Mouse (Mus musculus): ENCODE data around the gene Rbpms2. TPM values are rescaled to one million over a fixed set of nuclear protein-coding genes. Genes with fewer than 3 reads are reported as not detected.
"Not testable (repeated sequence)": the region's sequence is repeated elsewhere in the genome, so short reads cannot be mapped to it uniquely, and the experiment has no call there.

Gene Rbpms2
- polyA plus RNA-seq, 1 experiment from 2014 or later: 2.9 TPM

DNA sequence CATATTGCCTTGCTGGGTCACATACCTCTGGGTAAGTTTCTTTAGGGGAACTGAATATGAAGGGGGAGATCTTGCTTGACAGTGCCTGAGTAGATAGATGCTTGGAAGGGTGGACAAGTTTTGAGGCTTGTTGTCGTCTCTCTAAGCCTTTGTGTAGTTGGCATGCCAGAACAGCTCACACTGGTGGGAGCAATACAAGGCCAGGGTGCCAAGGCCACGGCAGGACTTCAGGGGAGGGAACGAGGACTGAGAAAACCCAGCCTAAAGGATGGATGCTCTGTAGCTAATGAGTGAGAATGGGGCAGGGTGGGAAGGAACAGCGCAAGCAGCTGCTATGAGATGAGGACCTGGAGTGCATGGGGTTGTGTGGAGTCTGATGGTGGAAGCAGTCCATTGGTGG lies 15.5 kb downstream of the Rbpms2 start:
- Histone ChIP-seq H3K27me3 (ENCODE audit: control insufficient read depth, insufficient read depth, low read depth, low read length) (no peaks in the 10 kb centered on the region), H3K9me3 (replicated peaks; ENCODE audit: control insufficient read depth, low read length, poor library complexity, severe bottlenecking) (no peaks in the 10 kb centered on the region), H3K4me3 (ENCODE audit: low read depth, low read length) (no peak overlapping the region), H3K36me3 (ENCODE audit: control insufficient read depth, insufficient read depth, low read length) (no peaks in the 10 kb centered on the region), H3K27ac (ENCODE audit: low read length) (no peak overlapping the region), H3K9ac (ENCODE audit: low read depth, low read length) (no peak overlapping the region), H3K4me1 (ENCODE audit: control insufficient read depth, insufficient read depth, low read length) (no peaks in the 10 kb centered on the region; the same call in 1 of the 2 replicates), H3K4me2 (ENCODE audit: low read length) (no peak overlapping the region)
- WGBS: 91% methylated on average over 4 of the region's 4 CpGs
- ATAC-seq: no peak

DNA sequence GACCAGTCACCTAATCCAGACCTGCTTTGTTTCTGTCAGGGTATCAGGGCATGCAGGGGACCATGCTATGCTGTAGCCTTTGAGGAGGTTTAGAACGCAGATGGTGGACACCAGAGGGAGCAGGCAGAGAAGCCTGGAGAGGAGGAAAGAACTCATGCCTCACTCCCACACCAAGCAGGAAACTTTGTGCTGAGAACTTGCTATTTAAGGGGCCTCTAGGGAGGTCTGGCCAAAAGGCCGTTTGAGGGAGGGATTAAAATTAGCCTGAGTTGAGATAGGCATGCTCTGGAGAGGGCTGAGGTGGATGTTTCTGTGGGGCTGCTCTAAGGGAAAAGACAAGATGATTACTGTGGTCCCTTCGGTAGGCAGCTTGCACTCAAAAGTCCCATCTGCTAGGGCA lies 16.5 kb downstream of the Rbpms2 start:
- no peak overlapping the region for H3K27ac ChIP-seq (ENCODE audit: low read length)
- no peaks in the 10 kb centered on the region for H3K27me3 ChIP-seq (ENCODE audit: control insufficient read depth, insufficient read depth, low read depth, low read length)
- H3K4me3 ChIP-seq (ENCODE audit: low read depth, low read length): no peak overlapping the region
- no peak for ATAC-seq
- H3K4me1 ChIP-seq (ENCODE audit: control insufficient read depth, insufficient read depth, low read length): no peaks in the 10 kb centered on the region; the same call in 1 of the 2 replicates
- no peaks in the 10 kb centered on the region for H3K9me3 ChIP-seq (replicated peaks; ENCODE audit: control insufficient read depth, low read length, poor library complexity, severe bottlenecking)
- WGBS: 57% methylated on average over 3 of the region's 3 CpGs
- H3K36me3 ChIP-seq (ENCODE audit: control insufficient read depth, insufficient read depth, low read length): no peaks in the 10 kb centered on the region
- no peak overlapping the region for H3K4me2 ChIP-seq (ENCODE audit: low read length)
- H3K9ac ChIP-seq (ENCODE audit: low read depth, low read length): no peak overlapping the region

DNA sequence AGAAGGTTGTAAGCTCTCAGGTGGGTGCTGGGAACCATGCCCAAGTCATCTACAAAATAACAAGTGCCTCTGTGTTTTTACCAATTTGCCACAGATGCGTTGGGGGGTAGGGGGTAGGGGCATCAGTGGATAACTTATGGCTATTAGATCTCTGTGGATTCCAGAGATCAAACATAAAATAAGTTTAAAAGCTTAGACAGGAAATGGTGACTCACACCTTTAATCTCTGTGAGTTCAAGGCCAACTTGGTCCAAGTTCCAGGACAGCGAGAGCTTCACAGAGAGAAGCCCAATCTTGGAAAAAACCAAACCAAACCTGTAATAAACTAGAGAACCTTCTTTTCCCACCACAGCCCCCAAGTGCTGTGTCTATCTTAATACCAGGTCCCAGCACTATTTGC lies 17.3 kb downstream of the Rbpms2 start:
- Histone ChIP-seq H3K9me3 (replicated peaks; ENCODE audit: control insufficient read depth, low read length, poor library complexity, severe bottlenecking) (no peaks in the 10 kb centered on the region), H3K27ac (ENCODE audit: low read length) (no peak overlapping the region), H3K27me3 (ENCODE audit: control insufficient read depth, insufficient read depth, low read depth, low read length) (no peaks in the 10 kb centered on the region), H3K4me1 (ENCODE audit: control insufficient read depth, insufficient read depth, low read length) (no peaks in the 10 kb centered on the region; the same call in 1 of the 2 replicates), H3K9ac (ENCODE audit: low read depth, low read length) (no peak overlapping the region), H3K36me3 (ENCODE audit: control insufficient read depth, insufficient read depth, low read length) (no peaks in the 10 kb centered on the region), H3K4me3 (ENCODE audit: low read depth, low read length) (no peak overlapping the region), H3K4me2 (ENCODE audit: low read length) (no peak overlapping the region)
- no peak for ATAC-seq
- WGBS: 95% methylated on average over 2 of the region's 2 CpGs

DNA sequence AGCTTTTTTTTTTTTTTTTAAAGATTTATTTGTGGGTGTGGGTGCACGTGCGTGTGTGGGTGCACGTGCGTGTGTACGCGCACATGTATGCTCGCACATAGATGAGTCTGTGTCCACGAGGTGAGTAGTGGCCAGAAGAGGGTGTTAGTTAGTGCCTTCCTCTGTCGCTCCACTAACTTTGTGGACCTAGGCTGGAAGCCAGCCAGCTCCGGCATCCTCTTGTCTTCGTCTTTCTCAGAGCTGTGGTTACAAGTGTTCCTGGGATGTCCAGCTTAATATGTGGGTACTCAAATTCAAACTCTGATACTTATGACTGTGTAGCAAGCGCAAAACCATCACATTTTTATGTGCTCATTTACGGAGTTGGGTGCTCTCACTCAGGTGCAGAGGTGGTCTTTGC lies 19.3 kb downstream of the Rbpms2 start:
- Histone ChIP-seq H3K4me1 (ENCODE audit: control insufficient read depth, insufficient read depth, low read length) (no peaks in the 10 kb centered on the region), H3K4me2 (ENCODE audit: low read length) (no peak overlapping the region), H3K27ac (ENCODE audit: low read length) (no peak overlapping the region), H3K27me3 (ENCODE audit: control insufficient read depth, insufficient read depth, low read depth, low read length) (no peaks in the 10 kb centered on the region), H3K9me3 (replicated peaks; ENCODE audit: control insufficient read depth, low read length, poor library complexity, severe bottlenecking) (no peaks in the 10 kb centered on the region), H3K4me3 (ENCODE audit: low read depth, low read length) (no peak overlapping the region), H3K9ac (ENCODE audit: low read depth, low read length) (no peak overlapping the region), H3K36me3 (ENCODE audit: control insufficient read depth, insufficient read depth, low read length) (no peaks in the 10 kb centered on the region)
- no peak for ATAC-seq
- 95% methylated on average over 13 of the region's 13 CpGs for WGBS

DNA sequence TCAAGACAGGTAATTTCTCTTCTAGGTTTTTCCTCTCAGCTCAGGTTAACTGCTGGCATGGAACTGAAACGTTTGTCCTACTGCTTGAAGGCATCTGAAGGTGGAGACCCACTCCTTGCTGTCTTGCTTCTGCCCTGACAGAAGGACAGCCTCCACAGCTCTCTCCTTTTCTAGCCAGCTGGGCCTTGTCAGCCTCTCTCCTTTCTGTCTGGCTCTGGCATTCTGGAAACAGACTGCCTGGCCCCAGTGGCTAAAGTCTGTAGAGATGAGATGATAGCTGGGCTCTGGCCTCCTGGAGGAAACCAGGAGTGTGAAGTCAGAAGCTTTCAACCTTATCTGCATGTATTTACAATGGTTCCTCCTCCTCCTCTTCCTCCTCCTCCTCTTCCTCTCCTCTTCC lies 20.5 kb downstream of the Rbpms2 start:
- no peak overlapping the region for H3K4me3 ChIP-seq (ENCODE audit: low read depth, low read length)
- no peak overlapping the region for H3K9ac ChIP-seq (ENCODE audit: low read depth, low read length)
- no peak overlapping the region for H3K27ac ChIP-seq (ENCODE audit: low read length)
- H3K27me3 ChIP-seq (ENCODE audit: control insufficient read depth, insufficient read depth, low read depth, low read length): no peaks in the 10 kb centered on the region
- no peaks in the 10 kb centered on the region for H3K4me1 ChIP-seq (ENCODE audit: control insufficient read depth, insufficient read depth, low read length)
- no peak for ATAC-seq
- no peaks in the 10 kb centered on the region for H3K9me3 ChIP-seq (replicated peaks; ENCODE audit: control insufficient read depth, low read length, poor library complexity, severe bottlenecking)
- no peak overlapping the region for H3K4me2 ChIP-seq (ENCODE audit: low read length)
- no peaks in the 10 kb centered on the region for H3K36me3 ChIP-seq (ENCODE audit: control insufficient read depth, insufficient read depth, low read length)
- WGBS: 56% methylated on average over 1 of the region's 1 CpGs

DNA sequence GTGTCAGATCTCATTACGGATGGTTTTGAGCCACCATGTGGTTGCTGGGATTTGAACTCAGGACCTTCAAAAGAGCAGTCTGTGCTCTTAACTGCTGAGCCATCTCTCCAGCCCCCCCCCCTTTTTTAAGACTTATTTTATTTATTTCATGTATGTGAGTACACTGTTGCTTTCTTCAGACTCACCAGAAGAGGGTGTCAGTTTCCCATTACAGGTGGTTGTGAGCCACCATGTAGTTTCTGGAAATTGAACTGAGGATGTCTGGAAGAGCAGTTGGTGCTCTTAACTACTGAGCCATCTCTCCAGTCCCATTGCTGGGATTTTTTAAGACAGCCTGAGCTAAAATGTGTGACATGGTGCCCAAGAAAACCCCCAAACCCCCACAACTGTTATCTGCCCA lies 22.5 kb downstream of the Rbpms2 start:
- not testable (repeated sequence) for H3K4me1 ChIP-seq (ENCODE audit: control insufficient read depth, insufficient read depth, low read length); H3K4me2 ChIP-seq (ENCODE audit: low read length); ATAC-seq; H3K4me3 ChIP-seq (ENCODE audit: low read depth, low read length); H3K9ac ChIP-seq (ENCODE audit: low read depth, low read length); H3K9me3 ChIP-seq (replicated peaks; ENCODE audit: control insufficient read depth, low read length, poor library complexity, severe bottlenecking); H3K36me3 ChIP-seq (ENCODE audit: control insufficient read depth, insufficient read depth, low read length); H3K27me3 ChIP-seq (ENCODE audit: control insufficient read depth, insufficient read depth, low read depth, low read length); H3K27ac ChIP-seq (ENCODE audit: low read length)
- 95% methylated on average over 1 of the region's 1 CpGs for WGBS

DNA sequence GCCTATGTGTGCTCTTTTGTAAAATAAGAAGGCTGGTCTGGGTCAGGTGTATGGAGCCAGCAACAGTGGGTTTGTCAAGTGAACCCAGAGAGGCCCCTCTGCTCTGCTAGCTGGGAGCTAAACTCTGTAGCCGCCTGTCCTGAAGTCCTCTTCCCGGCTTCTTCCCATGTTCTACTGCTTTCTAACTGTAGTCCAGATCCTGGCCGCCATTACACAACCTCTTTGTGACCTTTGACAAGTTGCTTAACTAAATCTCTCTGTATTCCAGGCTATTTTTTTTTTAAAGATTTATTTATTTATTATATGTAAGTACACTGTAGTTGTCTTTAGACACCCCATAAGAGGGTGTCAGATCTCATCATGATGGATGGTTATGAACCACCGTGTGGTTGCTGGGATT lies 24.3 kb downstream of the Rbpms2 start:
- ATAC-seq: no peak
- Histone ChIP-seq H3K9me3 (replicated peaks; ENCODE audit: control insufficient read depth, low read length, poor library complexity, severe bottlenecking) (no peaks in the 10 kb centered on the region), H3K9ac (ENCODE audit: low read depth, low read length) (no peak overlapping the region), H3K4me3 (ENCODE audit: low read depth, low read length) (no peak overlapping the region), H3K4me2 (ENCODE audit: low read length) (no peak overlapping the region), H3K4me1 (ENCODE audit: control insufficient read depth, insufficient read depth, low read length) (no peaks in the 10 kb centered on the region), H3K36me3 (ENCODE audit: control insufficient read depth, insufficient read depth, low read length) (no peaks in the 10 kb centered on the region), H3K27me3 (ENCODE audit: control insufficient read depth, insufficient read depth, low read depth, low read length) (no peaks in the 10 kb centered on the region), H3K27ac (ENCODE audit: low read length) (no peak overlapping the region)
- WGBS: 98% methylated on average over 4 of the region's 4 CpGs

DNA sequence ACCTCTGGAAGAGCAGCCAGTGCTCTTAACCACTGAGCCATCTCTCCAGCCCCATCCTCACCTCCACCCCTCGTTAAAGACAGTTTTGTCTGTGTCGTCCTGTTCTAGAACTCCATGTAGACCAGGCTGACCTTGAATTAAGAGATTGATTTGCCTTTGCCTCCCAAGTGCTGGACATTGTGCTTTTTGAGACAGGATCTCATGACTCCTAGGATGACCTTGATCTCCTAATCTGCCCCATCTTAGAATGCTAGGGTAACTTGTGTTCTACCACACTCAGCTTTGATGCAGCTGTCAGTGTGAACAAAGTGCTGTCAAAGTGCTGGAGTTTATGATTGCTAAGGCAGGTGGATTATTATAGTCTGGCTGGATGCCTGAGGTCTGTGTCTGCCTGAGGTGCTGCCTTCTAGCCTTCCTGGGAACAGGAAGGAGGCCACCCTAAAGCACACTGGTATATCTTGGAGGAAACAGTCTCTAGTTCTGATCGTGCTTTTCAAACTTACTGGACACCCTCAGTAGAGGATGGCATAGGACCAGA lies 25.3 kb downstream of the Rbpms2 start:
- no peaks in the 10 kb centered on the region for H3K27me3 ChIP-seq (ENCODE audit: control insufficient read depth, insufficient read depth, low read depth, low read length)
- 91% methylated on average over 3 of the region's 3 CpGs for WGBS
- no peak for ATAC-seq
- H3K9ac ChIP-seq (ENCODE audit: low read depth, low read length): no peak overlapping the region
- no peak overlapping the region for H3K4me2 ChIP-seq (ENCODE audit: low read length)
- no peak overlapping the region for H3K27ac ChIP-seq (ENCODE audit: low read length)
- H3K36me3 ChIP-seq (ENCODE audit: control insufficient read depth, insufficient read depth, low read length): no peaks in the 10 kb centered on the region
- no peaks in the 10 kb centered on the region for H3K4me1 ChIP-seq (ENCODE audit: control insufficient read depth, insufficient read depth, low read length)
- no peak overlapping the region for H3K4me3 ChIP-seq (ENCODE audit: low read depth, low read length)
- no peaks in the 10 kb centered on the region for H3K9me3 ChIP-seq (replicated peaks; ENCODE audit: control insufficient read depth, low read length, poor library complexity, severe bottlenecking)

DNA sequence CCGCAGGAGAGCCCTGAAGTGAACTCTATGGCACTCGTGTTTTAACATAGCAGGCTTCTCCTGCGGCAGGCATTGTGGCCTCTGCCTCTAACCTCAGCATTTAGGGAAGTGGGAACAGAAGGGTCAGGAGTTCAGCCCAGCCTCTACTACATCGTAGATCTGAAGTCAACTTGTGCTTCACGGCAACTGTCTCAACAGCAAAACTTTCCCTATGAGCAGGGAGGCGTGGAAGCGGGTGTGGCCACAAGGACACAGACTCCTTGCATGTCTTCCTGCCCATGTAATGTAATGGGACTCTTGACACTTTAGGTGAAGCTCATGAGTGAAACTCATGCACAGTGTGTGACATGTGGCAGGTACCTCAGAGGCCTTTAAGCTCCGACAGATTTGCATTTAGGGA lies 26.1 kb downstream of the Rbpms2 start:
- no peaks in the 10 kb centered on the region for H3K36me3 ChIP-seq (ENCODE audit: control insufficient read depth, insufficient read depth, low read length)
- H3K4me2 ChIP-seq (ENCODE audit: low read length): no peak overlapping the region
- no peak overlapping the region for H3K9ac ChIP-seq (ENCODE audit: low read depth, low read length)
- no peaks in the 10 kb centered on the region for H3K9me3 ChIP-seq (replicated peaks; ENCODE audit: control insufficient read depth, low read length, poor library complexity, severe bottlenecking)
- H3K4me1 ChIP-seq (ENCODE audit: control insufficient read depth, insufficient read depth, low read length): no peaks in the 10 kb centered on the region
- H3K4me3 ChIP-seq (ENCODE audit: low read depth, low read length): no peak overlapping the region
- no peaks in the 10 kb centered on the region for H3K27me3 ChIP-seq (ENCODE audit: control insufficient read depth, insufficient read depth, low read depth, low read length)
- no peak for ATAC-seq
- no peak overlapping the region for H3K27ac ChIP-seq (ENCODE audit: low read length)
- WGBS: 88% methylated on average over 8 of the region's 8 CpGs

Measured in midbrain, embryonic 16.5 days (tissue).